Mouse (Mus musculus) cerebellum, adult 18-20 months (tissue): ENCODE results near the gene Dio1.
A peak's percentile ranks its signal among the peaks of the same experiment; 100 is the strongest.

Experiments
- DNase-seq, 2 experiments: peaks; one replicate each; pipeline ENCODE4 v3.0.0; 2021

Gene Dio1

DNA sequence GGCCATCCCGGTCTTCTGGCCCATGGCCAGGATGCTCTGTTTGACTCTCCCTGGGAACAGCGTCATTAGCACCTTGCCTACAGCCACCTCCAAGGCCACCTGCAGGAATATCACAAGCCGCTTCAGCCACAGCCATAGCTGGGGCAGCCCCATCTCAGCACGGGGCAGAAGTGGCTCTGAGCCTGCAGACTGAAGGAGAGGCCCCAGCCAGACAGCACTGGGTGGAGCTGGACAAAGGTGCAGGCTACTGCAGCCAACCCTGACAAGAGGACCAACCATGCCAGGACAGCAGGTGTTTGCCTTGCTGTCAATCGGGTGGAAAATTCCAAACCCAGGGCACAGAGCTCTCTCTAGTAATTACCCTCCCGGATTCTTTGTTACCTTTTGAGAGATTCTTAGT lies at the start of gene Dio1:
Gene Dio1 (minus strand): TSS at position 204 of the 400 bp plus-strand sequence.
- DNase-seq: peak; percentile 75 to 87

DNA sequence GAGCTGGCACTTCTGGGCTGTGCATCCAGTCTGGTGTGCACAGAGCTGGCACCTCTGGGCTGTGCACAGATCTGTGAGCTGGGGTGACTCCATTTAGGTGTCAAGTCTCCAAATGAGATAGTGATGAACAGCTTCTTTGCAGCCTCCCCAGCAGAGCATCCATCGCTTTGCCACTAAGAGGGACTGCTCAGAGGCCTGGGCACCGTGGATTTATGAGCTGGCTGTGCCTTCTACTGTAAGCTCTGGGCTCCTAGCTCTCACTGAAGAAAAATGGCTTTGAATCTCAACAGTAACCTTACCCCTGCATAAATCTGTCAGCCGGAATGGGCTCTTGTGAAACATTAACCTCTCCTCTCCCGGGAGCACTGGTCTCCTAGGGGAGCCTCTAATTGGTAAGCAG lies 47.6 kb upstream of the Dio1 start:
- DNase-seq: no peak

DNA sequence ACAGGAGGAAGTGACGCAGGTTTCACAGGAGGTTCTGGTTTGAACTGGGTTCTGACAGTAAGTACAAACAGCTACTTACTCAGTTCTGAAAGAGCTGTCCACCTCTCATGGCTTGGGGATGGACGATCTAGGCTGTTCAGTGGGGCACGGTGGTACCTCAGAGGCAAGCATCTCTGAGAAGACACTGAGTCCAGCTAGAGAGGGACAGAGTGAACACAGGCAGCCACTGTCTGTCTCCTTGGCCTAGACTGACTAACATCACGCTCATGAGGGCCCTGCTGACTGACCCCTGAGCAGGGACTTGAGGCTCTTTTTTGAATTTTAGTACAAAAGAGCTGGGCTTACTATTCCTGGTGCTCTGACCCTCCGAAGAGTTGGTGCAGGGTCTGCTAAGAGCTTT lies 47.2 kb upstream of the Dio1 start:
- no peak for DNase-seq

DNA sequence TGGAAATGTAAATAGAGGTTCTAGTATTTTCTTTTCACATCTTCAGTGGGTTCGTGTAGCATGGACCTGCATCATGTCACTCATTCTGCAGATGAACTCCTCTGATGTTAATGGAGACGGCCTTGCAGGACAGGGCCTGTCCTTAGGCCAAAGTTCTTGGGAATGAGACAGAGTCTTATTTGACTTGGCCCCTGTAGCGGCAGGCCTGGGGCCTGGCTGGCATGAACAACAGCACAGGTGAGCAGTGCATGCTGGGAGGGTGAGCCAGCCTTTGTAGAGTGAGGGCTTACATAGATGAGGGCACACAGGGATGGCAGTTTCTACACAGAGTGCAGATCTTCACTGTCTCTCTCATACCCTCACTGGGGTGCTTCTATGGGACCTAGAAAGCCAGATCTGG lies 46.6 kb upstream of the Dio1 start:
- DNase-seq: no peak

DNA sequence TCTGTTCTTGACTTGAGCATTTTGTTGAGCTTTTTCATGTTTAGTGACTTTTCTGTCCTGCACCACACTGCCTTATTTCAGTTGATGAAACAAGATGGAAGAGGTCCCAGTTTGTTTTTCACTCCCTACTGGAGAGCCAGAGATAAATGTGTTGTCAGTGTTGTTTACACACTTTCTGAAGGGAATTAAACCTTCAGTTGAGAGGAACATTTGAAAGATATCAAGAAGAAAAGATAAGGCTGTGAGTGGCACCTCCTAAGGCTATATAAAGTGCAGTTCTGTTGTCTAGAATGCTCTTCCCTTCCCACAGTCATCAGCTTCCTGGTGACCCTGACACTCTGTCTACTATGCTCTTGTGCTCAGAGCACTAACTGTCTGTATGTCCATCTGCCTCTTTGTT lies 44.4 kb upstream of the Dio1 start:
- DNase-seq: no peak

DNA sequence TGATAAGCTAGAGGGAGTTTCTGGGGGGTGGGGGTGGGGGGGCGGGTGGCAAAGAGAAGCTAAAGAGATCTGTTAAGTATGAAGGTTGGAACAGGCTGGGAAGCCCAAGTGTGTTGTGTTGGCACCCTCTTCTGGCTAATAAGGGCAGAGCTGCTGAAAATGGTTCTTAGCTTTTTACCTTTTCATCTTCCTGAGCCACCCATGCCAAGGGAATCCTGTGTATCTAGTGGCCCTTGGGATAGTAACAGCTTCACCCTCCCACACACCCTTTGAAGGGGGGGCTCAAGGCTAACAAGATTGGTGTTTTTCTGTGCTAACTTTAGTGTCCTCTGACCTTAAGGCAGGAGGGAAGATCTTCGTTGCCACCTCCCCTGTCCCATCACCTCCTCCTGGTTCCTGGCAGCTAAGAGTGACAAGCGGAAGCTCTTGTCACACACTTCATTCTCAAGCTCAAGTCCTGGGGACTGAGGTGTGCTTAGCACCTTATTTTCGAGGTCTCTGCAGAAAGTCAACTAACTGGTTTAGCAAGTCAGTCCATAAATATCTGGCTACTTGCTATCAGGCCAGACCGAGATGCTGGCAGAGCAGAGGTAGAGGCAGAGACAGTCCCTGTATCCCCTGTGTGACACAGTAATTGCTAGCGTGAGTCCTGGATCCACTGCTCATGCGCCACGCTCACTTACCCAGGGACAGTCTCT lies 42.5 kb upstream of the Dio1 start:
- DNase-seq: peak; percentile 31 to 35

DNA sequence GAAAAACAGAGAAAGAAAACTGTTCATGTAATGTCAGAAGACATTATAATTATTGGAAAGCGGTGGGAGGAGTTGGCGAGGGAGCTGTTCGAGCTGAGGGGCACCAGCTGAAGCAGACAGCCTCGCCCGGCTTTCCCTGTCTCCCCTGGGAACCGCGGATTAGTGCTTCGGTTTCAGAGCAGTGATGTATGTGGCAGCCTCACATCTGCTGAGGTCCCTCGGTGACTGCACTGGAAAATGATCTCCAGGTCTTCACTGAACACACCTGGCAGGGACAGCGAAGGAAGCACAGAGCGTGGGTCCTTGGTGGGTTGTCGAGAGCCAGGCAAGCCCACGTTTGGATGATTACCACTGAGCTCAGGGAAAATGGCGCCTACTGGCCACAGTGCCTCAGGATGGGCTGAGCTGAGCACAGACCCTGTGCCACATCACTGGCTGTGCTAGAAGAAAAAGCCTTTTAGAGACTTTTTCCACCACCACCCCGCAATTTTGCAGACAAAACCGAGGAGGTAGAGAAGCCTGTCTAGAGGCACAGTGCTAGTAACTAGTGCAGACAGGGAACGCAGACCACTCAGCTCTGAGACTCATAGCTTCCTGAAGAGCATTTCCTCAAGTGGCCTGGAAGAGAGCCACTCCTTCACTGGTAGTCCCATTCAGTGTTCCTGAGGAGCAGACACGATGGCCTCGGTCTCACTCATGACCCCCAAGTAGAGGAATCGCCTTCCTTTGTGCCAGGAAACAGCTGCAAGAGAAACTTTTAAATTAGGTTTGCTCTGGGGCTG lies 41.8 kb upstream of the Dio1 start:
- DNase-seq: no peak

DNA sequence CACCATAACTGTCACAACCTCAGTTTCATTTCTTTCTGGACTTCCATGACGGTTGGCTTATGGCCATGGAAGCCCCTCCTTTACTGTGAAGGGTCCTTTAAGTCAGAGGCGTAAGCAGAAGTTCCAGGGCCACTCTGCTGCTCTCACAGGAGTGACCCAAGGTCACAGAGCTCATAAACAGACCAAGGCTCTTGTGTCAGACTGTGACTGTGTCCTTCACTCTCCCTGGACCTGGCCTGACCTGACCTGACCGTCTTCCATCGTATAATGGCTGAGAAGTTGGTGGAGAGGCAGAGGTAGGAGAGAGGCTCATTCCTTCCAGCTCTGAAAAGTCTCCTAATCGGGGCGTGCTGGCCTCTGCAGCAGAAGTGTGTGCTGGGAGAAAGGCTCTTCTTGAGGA lies 40.3 kb upstream of the Dio1 start:
- DNase-seq: no peak

DNA sequence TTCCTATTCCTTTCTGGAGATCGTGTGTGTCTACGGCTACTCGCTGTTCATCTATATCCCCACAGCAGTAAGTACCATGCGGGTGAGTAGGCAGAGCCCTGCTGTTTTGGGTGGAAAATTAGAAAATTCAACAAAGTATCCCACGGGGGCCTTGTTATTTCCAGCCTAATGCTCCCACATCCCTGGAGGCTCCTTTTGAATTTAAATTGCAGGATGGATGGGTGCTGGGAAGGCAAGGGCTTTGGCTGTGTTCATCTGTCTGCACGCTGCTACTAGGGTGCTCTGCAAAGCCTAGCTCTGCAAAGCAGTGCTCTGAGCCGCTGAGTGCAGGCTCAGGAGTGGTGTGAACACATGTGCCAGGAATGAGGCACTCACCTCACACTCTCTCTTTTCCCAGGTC lies 37.6 kb upstream of the Dio1 start:
- no peak for DNase-seq

DNA sequence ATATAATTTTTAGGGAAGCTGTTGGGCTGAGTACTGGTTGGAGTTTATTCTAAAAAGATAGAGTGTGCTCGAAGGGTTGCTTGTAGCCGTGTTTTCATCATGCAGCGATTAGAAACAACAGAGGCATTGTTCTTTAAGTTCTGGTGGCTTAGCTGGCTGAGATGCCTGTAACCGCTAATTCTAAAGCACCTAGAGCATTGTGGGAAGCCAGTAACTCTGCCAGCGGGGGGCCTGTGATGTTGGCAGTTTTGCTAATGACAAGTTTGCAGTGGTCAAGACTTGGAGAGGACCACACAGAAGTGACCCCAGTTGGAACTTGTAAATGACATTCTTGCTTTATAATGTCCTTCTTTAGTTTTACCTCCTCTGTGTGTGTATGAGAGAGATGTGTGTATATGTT lies 34.4 kb upstream of the Dio1 start:
- DNase-seq: no peak

DNA sequence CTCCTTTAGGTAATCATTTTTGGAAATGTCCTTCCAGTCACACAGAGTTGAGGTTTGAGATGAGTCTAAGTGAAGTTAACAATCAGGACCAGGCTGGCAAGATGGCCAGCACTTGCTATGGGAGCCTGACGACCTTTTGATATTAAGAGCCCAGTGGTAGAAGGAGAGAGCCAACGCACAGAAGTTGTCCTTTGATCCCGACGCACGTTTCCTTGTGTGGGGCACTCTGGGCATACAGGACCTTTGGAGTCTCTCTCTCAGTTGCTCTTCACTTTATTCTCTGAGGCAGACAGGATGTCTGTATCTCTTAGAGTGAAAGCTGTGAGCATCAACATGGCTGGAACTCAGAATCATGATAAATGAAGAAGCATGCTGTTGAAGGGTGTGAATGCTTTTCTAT lies 30.5 kb upstream of the Dio1 start:
- no peak for DNase-seq

DNA sequence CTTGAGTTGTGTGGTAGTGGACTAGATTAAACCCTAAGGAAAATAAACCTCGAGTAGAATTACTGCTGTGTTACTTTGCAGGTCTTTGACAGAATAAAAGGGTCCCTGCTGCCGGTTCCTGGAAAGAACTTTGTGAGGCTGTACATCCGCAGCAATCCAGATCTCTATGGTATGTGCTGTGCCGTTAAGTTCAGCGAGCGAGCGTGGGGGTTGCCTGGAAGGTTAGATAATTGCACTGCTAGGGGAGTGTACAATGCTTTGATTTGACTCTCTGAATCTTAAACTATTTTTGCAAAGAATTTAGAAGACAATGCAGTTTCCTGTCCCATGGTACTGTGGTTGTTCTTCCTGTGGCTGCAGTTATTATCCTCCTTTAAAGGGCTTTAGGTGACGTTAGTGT lies 29.4 kb upstream of the Dio1 start:
- no peak for DNase-seq

DNA sequence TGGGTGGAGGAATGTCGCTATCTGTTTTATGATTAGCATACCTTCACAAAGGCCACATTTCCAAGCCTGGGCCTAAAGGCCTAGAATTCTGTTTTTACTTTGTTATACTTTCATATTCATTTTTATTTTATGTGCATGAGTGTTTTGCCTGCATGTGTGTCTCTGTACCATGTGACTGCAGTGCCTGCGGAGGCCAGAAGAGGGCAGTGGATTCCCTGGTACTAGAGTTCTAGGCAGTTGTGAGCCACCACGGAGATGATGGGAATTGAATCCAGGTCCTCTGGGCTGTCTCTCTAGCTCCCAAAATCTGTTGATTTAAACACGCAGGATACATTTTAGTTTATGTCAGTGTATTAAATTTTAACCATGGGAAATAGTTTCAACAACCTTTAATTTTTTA lies 26.5 kb upstream of the Dio1 start:
- DNase-seq: no peak

DNA sequence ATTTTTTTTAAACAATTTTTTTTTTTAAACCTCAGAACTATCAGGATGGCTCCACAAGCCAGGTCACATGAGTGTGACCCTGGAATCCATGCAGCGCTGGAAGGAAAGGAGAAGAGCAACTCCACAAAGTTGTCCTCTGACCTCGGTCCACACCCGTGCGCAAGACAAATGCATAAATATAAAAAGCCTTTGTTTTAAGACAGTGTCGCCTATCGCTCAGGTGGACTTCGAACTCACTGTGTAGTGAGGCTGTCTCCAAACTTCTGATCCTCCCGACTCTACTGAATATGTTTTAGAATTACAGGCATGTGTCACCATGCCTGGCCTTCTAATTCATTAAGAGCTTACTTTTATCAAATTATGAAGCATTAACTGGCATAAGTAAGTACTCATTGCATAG lies 21.6 kb upstream of the Dio1 start:
- DNase-seq: no peak

DNA sequence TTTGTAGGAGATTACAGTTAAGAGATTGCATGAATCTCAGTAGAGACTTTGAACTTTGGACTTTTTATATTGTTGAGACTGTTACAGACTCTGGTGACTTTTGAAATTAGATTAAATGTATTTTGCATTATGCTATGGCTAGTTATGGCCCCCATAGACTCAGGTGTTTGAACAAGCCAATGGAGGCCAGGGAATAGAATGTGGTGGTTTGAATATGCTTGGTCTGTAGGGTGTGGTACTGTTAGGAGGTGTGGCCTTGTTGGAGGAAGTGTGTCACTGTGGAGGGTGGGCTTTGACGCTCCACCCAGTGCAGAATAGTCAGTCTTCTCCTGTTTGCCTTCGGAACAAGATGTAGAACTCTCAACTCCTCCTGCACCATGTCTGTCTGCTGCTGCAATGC lies 16.1 kb upstream of the Dio1 start:
- no peak for DNase-seq

DNA sequence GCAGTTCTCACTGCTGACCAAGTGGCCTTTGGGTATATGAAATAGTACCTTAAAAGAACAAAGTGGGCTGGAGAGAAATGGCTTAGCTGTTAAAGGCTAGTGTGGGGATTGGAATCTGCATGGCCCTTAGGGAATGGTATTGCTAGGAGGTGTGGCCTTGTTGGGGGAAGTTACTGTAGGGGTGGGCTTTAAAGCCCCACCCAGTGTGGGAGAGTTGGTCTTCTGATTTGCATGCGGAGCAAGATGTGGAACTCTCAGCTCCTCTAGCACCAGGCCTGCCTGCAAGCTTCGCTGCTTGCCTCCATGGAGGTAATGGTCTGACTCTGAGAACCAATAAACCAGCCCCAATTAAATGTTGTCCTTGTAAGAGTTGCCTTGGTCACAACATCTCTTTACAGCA lies 14.1 kb upstream of the Dio1 start:
- no peak for DNase-seq

DNA sequence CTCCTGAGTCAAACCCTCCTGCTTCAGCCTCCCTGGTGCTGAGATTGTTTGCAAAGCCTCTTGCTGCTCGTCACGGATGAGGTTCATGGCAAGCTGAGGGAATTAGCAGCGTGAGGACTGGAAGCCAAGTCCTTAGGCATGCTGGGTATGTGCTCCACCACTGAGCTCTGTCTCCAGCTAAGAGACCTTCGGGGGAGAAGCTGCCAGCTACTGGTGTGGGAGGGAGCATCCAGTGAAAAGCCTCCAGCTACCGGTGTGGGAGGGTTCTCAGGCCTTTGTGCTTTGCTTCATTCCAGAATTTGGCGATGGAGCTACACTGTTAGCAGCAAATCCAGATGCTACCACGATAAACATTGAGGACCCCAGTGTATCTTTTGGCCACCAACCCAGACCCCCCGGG lies 11.7 kb upstream of the Dio1 start:
- no peak for DNase-seq

DNA sequence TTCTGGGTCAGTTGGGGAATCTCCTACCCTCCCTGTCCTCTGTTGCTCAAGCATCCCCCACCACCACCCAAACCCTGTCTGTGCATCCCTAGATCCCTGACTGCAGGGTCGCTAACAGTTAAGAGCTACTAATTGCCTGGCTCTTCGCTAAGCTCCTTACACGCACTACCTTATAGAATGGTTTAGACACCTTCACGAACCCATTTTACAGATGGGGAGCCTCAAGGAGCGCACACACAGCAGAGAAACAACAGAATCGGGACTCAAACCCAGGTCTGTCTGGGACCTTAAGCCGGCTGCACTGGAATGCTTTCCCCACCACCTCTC lies 7.5 kb upstream of the Dio1 start:
- no peak for DNase-seq

DNA sequence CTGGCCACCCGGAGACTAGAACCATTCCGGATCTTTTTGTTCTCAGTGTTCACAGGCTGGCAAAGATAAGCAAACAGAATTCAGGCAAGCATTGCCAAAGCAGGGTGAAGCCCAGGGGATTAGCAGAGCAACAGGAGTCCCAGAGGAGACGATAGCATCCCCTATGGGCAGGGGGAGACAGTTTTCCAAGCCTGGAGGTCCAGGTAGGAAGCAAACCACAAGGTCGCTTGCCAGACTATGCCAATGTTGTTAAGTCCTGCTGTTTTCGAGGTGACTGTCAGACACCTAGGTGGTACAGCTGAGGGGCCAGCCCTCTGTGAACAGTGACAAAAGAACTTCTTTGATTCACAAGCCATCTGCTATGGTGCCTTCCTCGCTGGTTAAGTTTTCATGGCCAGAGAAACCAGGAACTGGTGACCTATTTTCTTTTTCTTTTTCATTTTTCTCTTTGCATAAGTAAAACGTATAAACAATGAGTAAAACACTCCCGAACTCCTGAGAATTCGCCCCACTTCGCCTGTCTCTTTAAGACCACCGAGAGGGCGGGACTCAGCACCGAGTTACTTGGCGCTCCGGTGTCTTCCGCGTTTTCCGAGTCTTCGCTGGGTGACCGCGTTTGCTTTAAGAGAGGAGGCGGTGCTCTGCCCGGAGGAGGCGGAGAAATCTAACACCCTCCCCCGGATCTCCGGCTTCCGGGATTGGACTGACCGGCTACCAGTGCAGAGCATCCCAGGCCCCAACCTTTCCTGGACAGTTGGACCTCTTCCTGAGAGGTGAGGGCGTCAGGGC lies 6.9 kb upstream of the Dio1 start, which contains the start of gene Yipf1:
Gene Yipf1 (plus strand): TSS at position 674 of the 789 bp plus-strand sequence.
- DNase-seq: peak; percentile 88 to 94

DNA sequence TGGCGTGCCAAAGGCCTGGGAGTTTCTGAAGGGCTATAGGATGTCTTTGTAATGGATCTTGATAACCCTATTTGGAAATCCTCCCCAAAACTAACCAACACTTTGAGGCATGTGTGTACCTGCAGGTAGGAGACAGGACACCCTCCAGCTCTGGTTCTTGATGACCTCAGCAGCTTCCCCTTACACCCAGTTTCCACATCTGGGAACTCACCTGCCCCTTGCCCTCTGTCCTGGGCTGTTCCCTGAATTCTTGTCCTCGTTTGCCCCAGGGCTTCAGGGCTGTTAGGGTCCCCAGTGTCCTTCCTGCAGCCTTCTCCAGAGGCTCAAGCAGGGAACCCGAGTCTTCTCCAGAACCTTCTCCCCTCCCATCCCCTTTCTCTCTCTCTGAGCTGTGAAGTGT lies 3.4 kb downstream of the Dio1 start:
- no peak for DNase-seq

DNA sequence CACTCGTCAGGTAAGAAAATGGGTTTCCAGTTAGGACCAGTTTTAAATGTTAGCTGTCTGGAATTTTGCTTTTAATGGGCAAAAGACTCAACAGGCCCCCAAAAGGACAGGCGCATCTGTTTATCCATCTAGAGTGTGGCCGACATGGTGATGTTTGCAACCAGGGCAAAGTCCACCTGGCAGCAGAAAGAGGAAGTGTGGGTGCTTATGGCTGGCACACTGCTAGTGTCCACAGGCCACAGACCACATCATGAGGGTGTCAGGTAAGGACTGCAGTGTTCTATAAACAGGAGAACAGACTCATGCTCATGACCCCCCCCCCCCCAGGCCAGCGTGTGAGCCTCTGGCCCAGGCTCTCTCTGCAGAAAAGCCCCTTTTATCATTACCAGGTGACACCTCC lies 4.1 kb downstream of the Dio1 start:
- no peak for DNase-seq

DNA sequence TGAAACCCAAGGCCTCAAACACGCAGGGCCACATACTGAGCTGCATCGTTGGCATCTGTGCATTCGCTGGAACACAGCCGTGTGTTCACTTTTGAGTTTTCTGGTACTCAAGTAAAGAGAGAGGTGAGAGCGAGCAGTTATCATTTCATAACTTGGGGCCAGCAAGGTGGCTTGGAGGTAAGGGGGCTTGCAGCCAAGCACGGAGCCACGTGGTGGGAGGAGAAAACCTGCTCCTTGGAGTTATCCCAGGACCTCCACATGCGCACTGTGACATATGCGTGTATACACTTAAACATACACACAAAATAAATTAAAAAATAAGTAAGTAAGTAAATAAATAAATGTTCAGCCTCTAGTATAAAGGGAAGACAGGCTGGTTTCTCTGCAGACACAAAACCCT lies 4.7 kb downstream of the Dio1 start:
- DNase-seq: no peak

DNA sequence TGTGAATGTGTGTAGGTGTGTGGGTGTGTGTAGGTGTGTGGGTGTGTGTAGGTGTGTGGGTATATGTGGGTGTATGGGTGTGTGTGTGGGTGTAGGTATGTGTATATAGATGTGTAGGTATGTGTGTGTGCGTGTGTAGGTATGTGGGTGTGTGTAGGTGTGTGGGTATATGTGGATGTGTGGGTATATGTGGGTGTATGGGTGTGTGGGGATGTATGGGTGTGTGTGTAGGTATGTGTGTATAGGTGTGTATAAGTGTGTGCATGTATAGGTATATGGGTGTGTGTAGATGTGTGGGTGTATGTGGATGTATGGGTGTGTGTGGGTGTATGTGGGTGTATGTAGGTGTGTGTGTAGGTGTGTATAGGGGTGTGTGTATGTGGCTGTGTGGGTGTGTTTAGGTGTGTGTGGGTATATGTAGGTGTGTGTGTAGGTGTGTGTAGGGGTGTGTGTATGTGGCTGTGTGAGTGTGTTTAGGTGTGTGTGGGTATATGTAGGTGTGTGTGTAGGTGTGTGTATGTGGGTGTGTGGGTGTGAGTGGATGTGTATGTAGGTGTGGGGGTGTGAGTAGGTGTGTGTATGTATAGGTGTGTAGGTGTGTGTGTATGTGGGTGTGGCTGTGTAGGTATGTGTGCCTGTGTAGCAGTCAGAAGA lies 5.9 kb downstream of the Dio1 start:
- DNase-seq: no peak

DNA sequence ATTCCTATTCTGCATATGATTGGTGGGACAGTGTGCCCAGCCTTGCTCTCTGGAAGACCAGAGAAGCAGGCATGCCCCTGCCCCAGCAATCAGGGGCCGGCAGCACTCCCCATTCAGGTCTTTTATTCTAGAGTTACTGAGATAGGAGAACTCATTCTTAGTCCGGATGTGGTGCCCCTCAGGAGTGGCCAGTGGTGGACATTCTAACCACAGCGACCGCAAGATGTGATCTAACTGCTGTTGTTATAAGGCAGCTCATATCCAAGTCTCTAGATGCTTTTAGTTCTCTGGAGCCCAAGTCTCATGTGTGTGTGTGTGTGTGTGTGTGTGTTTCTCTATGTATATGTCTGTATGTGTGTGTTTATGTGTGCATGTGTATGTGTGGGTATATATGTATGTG lies 6.6 kb downstream of the Dio1 start:
- DNase-seq: no peak
